Comparison of ENCODE assay signal across 16 mouse cellular contexts in genomic region chr3:89424416-89425140, GRCm38 (mm10). TPM values are rescaled to one million over a fixed set of nuclear protein-coding genes. Genes with fewer than 3 reads are reported as not detected.
DNase-seq lines count a peak whose midpoint lies in the region; ATAC-seq and TF ChIP-seq lines count a peak whose summit lies in the region.
"Had no signal": no experiment of that assay in that cellular context is flagged by ENCODE, and none has a peak within 500 bp of the region (broad histone marks: within the 10 kb centered on the region; RNA-seq: fewer than 3 reads in every experiment).

No protein-coding gene starts in this region.

- no peaks in the 10 kb centered on the region for H3K9me3 ChIP-seq in kidney, embryonic 15.5 days (replicated peaks)
- no peaks in the 10 kb centered on the region for H3K9me3 ChIP-seq in MEL (replicated peaks; ENCODE audit: insufficient read depth, low read length)
- H3K9me3 ChIP-seq in intestine, embryonic 16.5 days (ENCODE audit: control insufficient read depth, low read length) = no peaks in the 10 kb centered on the region
- no peaks in the 10 kb centered on the region for H3K9me3 ChIP-seq in liver, postnatal 0 days (ENCODE audit: low read length)
- H3K9me3 ChIP-seq: embryonic facial prominence, embryonic 13.5 days; neural tube, embryonic 15.5 days had no signal

- peaks cover 14% of the 10 kb centered on the region for H3K79me2 ChIP-seq in MEL (ENCODE audit: control insufficient read depth, insufficient read depth, low read length, poor library complexity)

- WGBS in kidney, embryonic 15.5 days = 67% methylated on average over 5 of the region's 5 CpGs
- WGBS in intestine, embryonic 16.5 days = 60% methylated on average over 5 of the region's 5 CpGs
- WGBS in liver, postnatal 0 days (ENCODE audit: insufficient replicate concordance) = 80% methylated on average over 5 of the region's 5 CpGs

- peaks cover 52% of the 10 kb centered on the region for H3K36me3 ChIP-seq in kidney, embryonic 15.5 days
- H3K36me3 ChIP-seq in MEL (ENCODE audit: control insufficient read depth in 1 of 2, insufficient read depth in 2 of 2, low read length in 2 of 2) = peaks cover 9 to 44% of the 10 kb centered on the region in 2 experiments
- peaks cover 13% of the 10 kb centered on the region; the same call in 1 of the 2 replicates for H3K36me3 ChIP-seq in intestine, embryonic 16.5 days (ENCODE audit: control insufficient read depth, insufficient read depth, low read length)
- H3K36me3 ChIP-seq in liver, postnatal 0 days (replicated peaks; ENCODE audit: insufficient read depth, low read length) = peaks cover 37% of the 10 kb centered on the region

- H3K27ac ChIP-seq in kidney, embryonic 15.5 days = peak overlapping the region; percentile 32; the same call in 1 of the 2 replicates
- H3K27ac ChIP-seq in MEL (ENCODE audit: control insufficient read depth, low read depth, low read length) = peak overlapping the region; percentile 14; the same call in 1 of the 2 replicates
- H3K27ac ChIP-seq in intestine, embryonic 16.5 days (ENCODE audit: low read length) = peak overlapping the region; percentile 68
- no peak overlapping the region; the same call in 1 of the 2 replicates for H3K27ac ChIP-seq in liver, postnatal 0 days (ENCODE audit: low read depth)
- H3K27ac ChIP-seq: embryonic facial prominence, embryonic 13.5 days; hindbrain, postnatal 0 days; neural tube, embryonic 15.5 days had no signal

- no peak for TF ChIP-seq POLR2A in MEL (IDR thresholded peaks at IDR 0.05; ENCODE audit: control insufficient read depth in 1 of 2, insufficient read depth in 1 of 2, low read depth in 1 of 2, low read length in 2 of 2, poor library complexity in 1 of 2)

- no peak for TF ChIP-seq RAD21 in MEL (IDR thresholded peaks at IDR 0.05; ENCODE audit: low read depth, low read length)

- no peak for TF ChIP-seq CTCF in MEL (IDR thresholded peaks at IDR 0.05 in 2 of 3, conservative IDR thresholded peaks at IDR 0.05 in 1 of 3; ENCODE audit: control insufficient read depth in 1 of 3, insufficient read depth in 1 of 3, low read depth in 2 of 3, low read length in 3 of 3, poor library complexity in 1 of 3, severe bottlenecking in 1 of 3)
- no peak for TF ChIP-seq CTCF in liver, postnatal 0 days (IDR thresholded peaks at IDR 0.05; ENCODE audit: low read depth)

- no peak for DNase-seq in kidney, postnatal 36 days
- no peak for DNase-seq in MEL (ENCODE audit: low read depth, low spot score)
- DNase-seq in liver, postnatal 0 days = no peak
- DNase-seq in frontal cortex, postnatal 36 days (ENCODE audit: low spot score in 2 of 2) = no peak
- DNase-seq: cerebellum, adult 11 months; heart, postnatal 14 days; kidney, postnatal 10 days; lung, embryonic 14.5 days; retina, postnatal 1 day; thymus, postnatal 14 days had no signal

- H3K4me1 ChIP-seq in kidney, embryonic 15.5 days = peaks cover 57% of the 10 kb centered on the region
- H3K4me1 ChIP-seq in MEL (ENCODE audit: control insufficient read depth in 1 of 2, insufficient read depth in 2 of 2, low read length in 2 of 2) = peaks cover 20 to 46% of the 10 kb centered on the region in 2 experiments
- peaks cover 43% of the 10 kb centered on the region for H3K4me1 ChIP-seq in intestine, embryonic 16.5 days (ENCODE audit: control insufficient read depth, insufficient read depth, low read length)
- peaks cover 49% of the 10 kb centered on the region for H3K4me1 ChIP-seq in liver, postnatal 0 days (ENCODE audit: insufficient read depth)

- ATAC-seq in kidney, embryonic 15.5 days (replicated peaks; ENCODE audit: low FRiP score) = no peak
- ATAC-seq in intestine, embryonic 16.5 days = peak; percentile 32
- no peak for ATAC-seq in liver, postnatal 0 days
- no peak for ATAC-seq in megakaryocyte progenitor cell, adult 5-6 weeks (replicated peaks; ENCODE audit: poor library complexity)
- ATAC-seq: hindbrain, postnatal 0 days had no signal

- H3K4me2 ChIP-seq in kidney, embryonic 15.5 days = no peak overlapping the region
- H3K4me2 ChIP-seq in intestine, embryonic 16.5 days (ENCODE audit: low read depth, low read length) = no peak overlapping the region
- H3K4me2 ChIP-seq in liver, postnatal 0 days (ENCODE audit: low read depth, low read length) = peak overlapping the region; percentile 13; the same call in 1 of the 2 replicates
- H3K4me2 ChIP-seq: embryonic facial prominence, embryonic 13.5 days; neural tube, embryonic 15.5 days had no signal

- H3K27me3 ChIP-seq in kidney, embryonic 15.5 days = no peaks in the 10 kb centered on the region
- no peaks in the 10 kb centered on the region for H3K27me3 ChIP-seq in MEL (ENCODE audit: control insufficient read depth in 1 of 2, insufficient read depth in 2 of 2, low read length in 2 of 2)
- H3K27me3 ChIP-seq in intestine, embryonic 16.5 days (replicated peaks; ENCODE audit: control insufficient read depth, insufficient read depth, low read length) = no peaks in the 10 kb centered on the region
- H3K27me3 ChIP-seq in liver, postnatal 0 days (ENCODE audit: insufficient read depth, low read length) = no peaks in the 10 kb centered on the region
- H3K27me3 ChIP-seq: embryonic facial prominence, embryonic 13.5 days; neural tube, embryonic 15.5 days had no signal

- no peak overlapping the region for H3K4me3 ChIP-seq in kidney, embryonic 15.5 days (replicated peaks)
- H3K4me3 ChIP-seq in MEL (ENCODE audit: control insufficient read depth in 1 of 2, insufficient read depth in 1 of 2, low read depth in 2 of 2, low read length in 2 of 2) = no peak overlapping the region
- no peak overlapping the region for H3K4me3 ChIP-seq in intestine, embryonic 16.5 days (ENCODE audit: low read length)
- H3K4me3 ChIP-seq in liver, postnatal 0 days (ENCODE audit: low read depth, low read length) = no peak overlapping the region
- H3K4me3 ChIP-seq: neural tube, embryonic 15.5 days had no signal

- H3K9ac ChIP-seq in kidney, embryonic 15.5 days = no peak overlapping the region
- H3K9ac ChIP-seq in MEL (ENCODE audit: control insufficient read depth, low read depth, low read length, poor library complexity, severe bottlenecking) = no peak overlapping the region
- no peak overlapping the region for H3K9ac ChIP-seq in intestine, embryonic 16.5 days (ENCODE audit: low read depth, low read length)
- H3K9ac ChIP-seq in liver, postnatal 0 days (replicated peaks) = no peak overlapping the region
- H3K9ac ChIP-seq: embryonic facial prominence, embryonic 13.5 days; lung, embryonic 14.5 days; neural tube, embryonic 15.5 days had no signal

- TF ChIP-seq EP300 in MEL (IDR thresholded peaks at IDR 0.05; ENCODE audit: low read depth in 1 of 2, low read length in 2 of 2) = peak in 1 of 2 experiments; percentile 31; a peak in 2 of 4 replicates
- TF ChIP-seq EP300 in liver, postnatal 0 days (IDR thresholded peaks at IDR 0.05; ENCODE audit: low read depth) = no peak

RNA-seq across cellular contexts. Expression of gene Pygo2, which starts 5.4 kb away (rescaled TPM):
- 38.3 and 43.5 TPM in 2 replicates for polyA plus RNA-seq in kidney, embryonic 15.5 days (2015; fragmentation: Nextera tagmentation; extraction: Ambion mirVana)
- 50.8 and 61.1 TPM in 2 replicates for total RNA-seq in MEL (2012; rRNA removed)
- polyA plus RNA-seq in MEL (2012; ENCODE audit: insufficient read depth in 1 of 2, insufficient read length in 2 of 2, low read depth in 1 of 2, low replicate concordance in 2 of 2, missing spikeins in 1 of 2) = 10 to 100 TPM in 1 of 2 experiments, not detected in 1; 50.3 TPM
- polyA plus RNA-seq in intestine, embryonic 16.5 days (2015; fragmentation: Nextera tagmentation; extraction: Ambion mirVana) = 24.8 and 25.7 TPM in 2 replicates
- polyA plus RNA-seq in liver, postnatal 0 days (2015; fragmentation: Nextera tagmentation; extraction: Ambion mirVana) = 5.9 and 6.9 TPM in 2 replicates
- 18.9 and 25.2 TPM in 2 replicates for total RNA-seq in megakaryocyte progenitor cell, adult 5-6 weeks (2015)
- 11.8 and 12.8 TPM in 2 replicates for total RNA-seq in megakaryocyte progenitor cell, adult 5-6 weeks (2017)

RNA-seq across cellular contexts. Expression of gene Shc1, which starts 6.3 kb away (rescaled TPM):
- polyA plus RNA-seq in kidney, embryonic 15.5 days (2015; fragmentation: Nextera tagmentation; extraction: Ambion mirVana) = 97.1 and 105 TPM in 2 replicates
- total RNA-seq in MEL (2012; rRNA removed) = 41.9 and 49.2 TPM in 2 replicates
- 10 to 100 TPM in 1 of 2 experiments, not detected in 1; 79.8 TPM for polyA plus RNA-seq in MEL (2012; ENCODE audit: insufficient read depth in 1 of 2, insufficient read length in 2 of 2, low read depth in 1 of 2, low replicate concordance in 2 of 2, missing spikeins in 1 of 2)
- 85.4 and 89.1 TPM in 2 replicates for polyA plus RNA-seq in intestine, embryonic 16.5 days (2015; fragmentation: Nextera tagmentation; extraction: Ambion mirVana)
- 23.8 and 24.7 TPM in 2 replicates for polyA plus RNA-seq in liver, postnatal 0 days (2015; fragmentation: Nextera tagmentation; extraction: Ambion mirVana)
- total RNA-seq in megakaryocyte progenitor cell, adult 5-6 weeks (2015) = 41.4 and 42.8 TPM in 2 replicates
- total RNA-seq in megakaryocyte progenitor cell, adult 5-6 weeks (2017) = 49.6 and 52.8 TPM in 2 replicates

RNA-seq across cellular contexts. Expression of gene Cks1b, which starts 6.4 kb away (rescaled TPM):
- 518 and 559 TPM in 2 replicates for polyA plus RNA-seq in kidney, embryonic 15.5 days (2015; fragmentation: Nextera tagmentation; extraction: Ambion mirVana)
- total RNA-seq in MEL (2012; rRNA removed) = 271 and 292 TPM in 2 replicates
- polyA plus RNA-seq in MEL (2012; ENCODE audit: insufficient read depth in 1 of 2, insufficient read length in 2 of 2, low read depth in 1 of 2, low replicate concordance in 2 of 2, missing spikeins in 1 of 2) = 100 to 1,000 TPM; 177 to 438 TPM
- polyA plus RNA-seq in intestine, embryonic 16.5 days (2015; fragmentation: Nextera tagmentation; extraction: Ambion mirVana) = 269 and 311 TPM in 2 replicates
- 130 and 141 TPM in 2 replicates for polyA plus RNA-seq in liver, postnatal 0 days (2015; fragmentation: Nextera tagmentation; extraction: Ambion mirVana)
- total RNA-seq in megakaryocyte progenitor cell, adult 5-6 weeks (2015) = 268 TPM in 2 replicates
- total RNA-seq in megakaryocyte progenitor cell, adult 5-6 weeks (2017) = 171 and 192 TPM in 2 replicates

RNA-seq across cellular contexts. Expression of gene Pbxip1, which starts 11.9 kb away (rescaled TPM):
- polyA plus RNA-seq in kidney, embryonic 15.5 days (2015; fragmentation: Nextera tagmentation; extraction: Ambion mirVana) = 39.6 and 39.7 TPM in 2 replicates
- 4.8 and 7.6 TPM in 2 replicates for total RNA-seq in MEL (2012; rRNA removed)
- polyA plus RNA-seq in MEL (2012; ENCODE audit: insufficient read depth in 1 of 2, insufficient read length in 2 of 2, low read depth in 1 of 2, low replicate concordance in 2 of 2, missing spikeins in 1 of 2) = 10 to 100 TPM in 1 of 2 experiments, not detected in 1; 10.7 TPM
- polyA plus RNA-seq in intestine, embryonic 16.5 days (2015; fragmentation: Nextera tagmentation; extraction: Ambion mirVana) = 45.1 and 46.6 TPM in 2 replicates
- 9.4 and 9.8 TPM in 2 replicates for polyA plus RNA-seq in liver, postnatal 0 days (2015; fragmentation: Nextera tagmentation; extraction: Ambion mirVana)
- 5.2 and 6.1 TPM in 2 replicates for total RNA-seq in megakaryocyte progenitor cell, adult 5-6 weeks (2015)
- total RNA-seq in megakaryocyte progenitor cell, adult 5-6 weeks (2017) = 13.4 and 15.0 TPM in 2 replicates

RNA-seq across cellular contexts. Expression of gene Flad1, which starts 12.9 kb away (rescaled TPM):
- polyA plus RNA-seq in kidney, embryonic 15.5 days (2015; fragmentation: Nextera tagmentation; extraction: Ambion mirVana) = 29.4 and 31.4 TPM in 2 replicates
- total RNA-seq in MEL (2012; rRNA removed) = 38.0 and 42.9 TPM in 2 replicates
- polyA plus RNA-seq in MEL (2012; ENCODE audit: insufficient read depth in 1 of 2, insufficient read length in 2 of 2, low read depth in 1 of 2, low replicate concordance in 2 of 2, missing spikeins in 1 of 2) = 10 to 100 TPM in 1 of 2 experiments, not detected in 1; 54.2 TPM
- polyA plus RNA-seq in intestine, embryonic 16.5 days (2015; fragmentation: Nextera tagmentation; extraction: Ambion mirVana) = 44.5 and 53.2 TPM in 2 replicates
- polyA plus RNA-seq in liver, postnatal 0 days (2015; fragmentation: Nextera tagmentation; extraction: Ambion mirVana) = 18.8 and 20.0 TPM in 2 replicates
- total RNA-seq in megakaryocyte progenitor cell, adult 5-6 weeks (2015) = 9.4 and 11.3 TPM in 2 replicates
- 12.5 and 18.7 TPM in 2 replicates for total RNA-seq in megakaryocyte progenitor cell, adult 5-6 weeks (2017)
